Mouse (Mus musculus): Measurements from ENCODE around the gene 3110082I17Rik.

3110082I17Rik gene

GRCm38 (mm10) chr5:139455166-139455565, 5.2 kb downstream of the 3110082I17Rik start:
- DNase-seq (ENCODE audit: inconsistent age in 2 of 2, low spot score in 1 of 2), result no peak

- no peak for DNase-seq (ENCODE audit: inconsistent age in 2 of 2, low spot score in 1 of 2)
Measured at GRCm38 (mm10) chr5:139453031-139453430, 7.3 kb downstream of the 3110082I17Rik start.

GRCm38 (mm10) chr5:139449926-139450325, 10.4 kb downstream of the 3110082I17Rik start:
- no peak for DNase-seq (ENCODE audit: inconsistent age in 2 of 2, low spot score in 1 of 2)

GRCm38 (mm10) chr5:139449161-139449791, 11.1 kb downstream of the 3110082I17Rik start:
- peak; percentile 73 to 84 for DNase-seq (ENCODE audit: inconsistent age in 2 of 2, low spot score in 1 of 2)

DNA sequence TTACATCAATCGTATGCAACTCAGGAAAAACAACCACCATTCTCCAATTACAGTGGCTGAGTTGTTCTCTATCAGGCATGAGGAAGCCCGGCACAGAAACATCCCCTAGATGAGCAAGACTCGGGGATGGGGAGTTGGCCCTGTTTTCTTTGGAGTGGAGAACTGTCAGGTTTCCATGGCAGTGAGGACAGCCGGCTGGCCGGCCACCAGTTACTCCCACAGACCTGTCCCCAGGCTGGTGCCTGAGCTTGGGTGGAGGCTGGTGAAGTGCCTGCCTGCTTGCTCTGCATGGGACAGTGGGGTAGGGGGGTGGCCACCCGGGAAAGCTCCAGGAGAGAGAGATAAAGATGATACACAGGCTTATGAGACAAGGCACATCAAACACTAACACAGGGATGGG, 12.3 kb downstream of the 3110082I17Rik start:
- no peak for DNase-seq (ENCODE audit: inconsistent age in 2 of 2, low spot score in 1 of 2)

DNA sequence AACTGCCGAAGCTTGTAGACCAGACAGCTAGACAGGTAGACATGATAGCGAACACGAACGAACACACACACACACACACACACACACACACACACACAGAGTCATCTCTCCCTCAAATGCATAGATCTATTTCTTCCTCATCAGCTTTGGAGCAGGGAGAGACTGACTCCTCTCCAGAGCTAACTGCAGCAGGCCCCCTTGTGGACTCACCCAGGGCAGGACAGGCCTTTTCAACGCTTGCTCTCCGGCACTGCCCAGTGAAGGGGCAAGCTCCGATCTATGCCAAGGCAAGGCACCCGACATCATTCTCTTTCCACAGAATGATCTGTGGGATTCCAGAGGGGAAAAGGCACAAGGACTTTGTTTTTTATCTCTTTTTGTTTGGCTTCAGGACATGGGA, 15.1 kb downstream of the 3110082I17Rik start:
- no peak for DNase-seq (ENCODE audit: inconsistent age in 2 of 2, low spot score in 1 of 2)

DNA sequence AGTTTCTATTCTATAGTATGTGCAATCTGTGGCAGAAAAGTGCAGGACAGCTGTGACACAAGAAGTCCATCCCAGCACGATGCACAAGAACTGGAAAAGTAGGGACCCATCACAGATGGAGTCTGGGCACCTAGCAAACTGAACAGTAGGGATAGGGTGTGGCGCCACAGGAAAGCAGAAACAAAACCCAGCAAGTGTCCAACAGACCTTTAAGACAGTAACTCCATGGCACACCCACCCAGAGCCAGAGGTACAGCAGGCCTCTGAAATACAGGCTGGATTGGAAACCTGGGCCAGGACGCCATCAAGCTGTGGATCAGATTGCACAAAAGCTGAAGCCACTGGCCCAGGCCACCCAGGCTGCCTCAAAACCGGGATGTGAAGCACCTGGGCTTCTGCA, 17.4 kb downstream of the 3110082I17Rik start:
- no peak for DNase-seq (ENCODE audit: inconsistent age in 2 of 2, low spot score in 1 of 2)

- DNase-seq (ENCODE audit: inconsistent age in 2 of 2, low spot score in 1 of 2), result no peak
Measured at GRCm38 (mm10) chr5:139442428-139442827, 17.9 kb downstream of the 3110082I17Rik start.

DNA sequence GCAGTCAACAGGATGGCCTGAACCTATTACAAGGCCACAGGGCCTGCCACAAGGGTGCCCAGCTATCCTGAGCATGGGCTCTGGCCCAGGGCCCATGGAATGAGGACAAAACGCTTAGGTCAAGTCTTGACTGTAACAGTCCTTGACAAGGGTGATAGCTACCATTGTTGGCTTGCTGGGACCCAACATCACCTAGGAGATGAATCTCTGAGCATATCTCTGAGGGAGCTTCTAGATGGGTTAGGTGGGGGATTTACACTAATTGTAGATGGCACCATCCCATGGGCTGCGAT, 18.7 kb downstream of the 3110082I17Rik start:
- DNase-seq (ENCODE audit: inconsistent age in 2 of 2, low spot score in 1 of 2), result no peak

- DNase-seq (ENCODE audit: inconsistent age in 2 of 2, low spot score in 1 of 2), result no peak
Measured at GRCm38 (mm10) chr5:139440926-139441725, 19.2 kb downstream of the 3110082I17Rik start.

DNA sequence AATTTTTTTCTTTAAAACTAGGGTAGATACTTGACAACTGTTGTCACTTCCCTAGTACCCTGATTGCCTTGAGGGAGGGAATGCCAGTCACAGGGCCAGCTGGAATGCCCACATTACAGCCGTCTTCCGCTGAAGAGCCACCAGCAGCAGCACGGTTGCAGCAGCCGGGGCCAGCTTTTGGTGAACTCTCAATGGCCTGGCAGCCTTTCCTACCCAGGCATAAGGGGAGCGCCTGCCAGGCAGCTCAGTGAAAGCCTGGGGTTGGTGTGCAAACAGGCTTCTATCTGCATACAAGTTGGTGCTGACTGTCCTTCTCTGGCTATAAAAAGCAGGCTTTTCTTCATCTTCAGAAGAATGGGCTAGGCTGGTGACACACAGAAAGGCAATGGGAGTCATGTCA, 19.9 kb downstream of the 3110082I17Rik start:
- DNase-seq (ENCODE audit: inconsistent age in 2 of 2, low spot score in 1 of 2), result no peak

DNA sequence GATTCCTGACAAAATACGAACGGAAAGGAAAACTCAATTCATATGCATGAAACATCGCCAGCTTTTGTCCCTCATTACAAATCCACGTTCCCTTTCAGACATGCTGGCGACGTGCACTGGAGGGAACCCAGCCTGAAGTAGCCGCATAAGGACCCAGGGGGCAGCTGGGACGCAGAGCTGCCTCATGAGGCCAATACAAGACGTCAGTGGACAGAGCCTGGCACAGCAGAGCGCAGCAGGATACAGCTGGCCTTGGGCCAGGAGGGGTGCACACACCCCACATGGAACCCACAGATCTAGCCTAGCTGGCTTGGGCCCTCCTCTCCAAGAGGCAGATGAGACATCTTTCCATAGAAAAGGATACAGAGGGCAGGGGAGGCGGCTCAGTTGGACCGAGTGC, 21.9 kb downstream of the 3110082I17Rik start:
- DNase-seq (ENCODE audit: inconsistent age in 2 of 2, low spot score in 1 of 2), result no peak

GRCm38 (mm10) chr5:139437769-139438168, 22.6 kb downstream of the 3110082I17Rik start:
- no peak for DNase-seq (ENCODE audit: inconsistent age in 2 of 2, low spot score in 1 of 2)

GRCm38 (mm10) chr5:139434940-139435339, 25.4 kb downstream of the 3110082I17Rik start:
- DNase-seq (ENCODE audit: inconsistent age in 2 of 2, low spot score in 1 of 2), result no peak

DNA sequence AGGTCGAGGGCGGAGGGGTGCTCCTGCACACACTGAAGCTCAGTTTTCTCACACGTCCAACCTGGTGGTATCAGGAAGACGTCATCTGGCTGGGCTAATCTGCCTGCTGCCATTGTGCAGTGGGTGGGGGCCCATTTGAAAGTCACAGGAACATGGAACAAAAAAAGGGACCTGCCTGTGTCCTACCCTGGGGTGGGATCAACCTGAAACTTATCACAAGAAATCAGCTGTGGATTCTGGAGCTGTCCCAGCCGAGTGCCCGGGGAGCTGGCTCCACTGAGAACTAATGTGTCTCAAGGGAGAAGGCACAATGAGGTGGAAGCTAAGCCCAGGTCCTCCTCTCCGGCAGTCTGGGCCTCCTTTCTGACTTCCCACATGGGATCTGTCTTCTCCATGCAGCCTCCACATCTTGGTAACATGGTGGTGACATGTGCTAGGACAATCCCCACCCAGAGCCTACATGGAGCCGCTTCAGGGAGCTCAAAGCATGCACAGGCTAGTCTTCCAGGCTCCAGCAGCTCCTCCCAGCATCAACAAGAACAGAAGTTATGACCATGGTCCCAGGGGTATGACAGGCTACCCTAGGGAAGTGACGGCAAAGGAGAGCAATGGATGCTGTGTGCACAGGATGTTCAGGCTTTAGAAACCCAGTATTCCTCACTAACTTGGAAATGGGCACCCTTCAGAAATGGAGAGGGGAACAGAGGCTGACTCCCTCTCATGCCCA, 26.3 kb downstream of the 3110082I17Rik start:
- DNase-seq (ENCODE audit: inconsistent age in 2 of 2, low spot score in 1 of 2), result no peak

GRCm38 (mm10) chr5:139432747-139433508, 27.4 kb downstream of the 3110082I17Rik start:
- no peak for DNase-seq (ENCODE audit: inconsistent age in 2 of 2, low spot score in 1 of 2)

GRCm38 (mm10) chr5:139432333-139432732, 28.0 kb downstream of the 3110082I17Rik start:
- no peak for DNase-seq (ENCODE audit: inconsistent age in 2 of 2, low spot score in 1 of 2)

GRCm38 (mm10) chr5:139429818-139430341, 30.4 kb downstream of the 3110082I17Rik start:
- peak in 1 of 2 experiments; percentile 45 for DNase-seq (ENCODE audit: inconsistent age in 2 of 2, low spot score in 1 of 2)

DNA sequence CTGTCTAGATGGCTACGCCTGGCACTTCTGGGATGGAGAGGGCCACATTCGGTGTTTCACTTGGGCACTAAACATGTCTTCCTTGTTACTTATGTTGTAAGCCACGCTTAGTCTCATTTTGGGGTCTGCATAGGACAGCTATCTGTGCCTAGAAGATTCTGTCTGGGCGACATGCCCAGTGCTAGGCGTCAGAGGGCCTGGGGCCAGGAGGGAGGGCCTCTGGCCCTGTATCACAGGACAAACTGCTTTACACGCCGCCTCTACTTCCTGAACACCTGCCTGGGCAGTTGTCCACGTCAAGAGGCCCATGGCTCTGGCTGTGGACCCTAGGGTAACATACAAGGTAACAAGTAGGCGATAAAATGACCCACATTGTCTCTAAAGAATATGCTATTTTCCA, 32.3 kb downstream of the 3110082I17Rik start:
- DNase-seq (ENCODE audit: inconsistent age in 2 of 2, low spot score in 1 of 2), result no peak

GRCm38 (mm10) chr5:139427001-139427400, 33.3 kb downstream of the 3110082I17Rik start:
- DNase-seq (ENCODE audit: inconsistent age in 2 of 2, low spot score in 1 of 2), result peak in 1 of 2 experiments; percentile 65

- no peak for DNase-seq (ENCODE audit: inconsistent age in 2 of 2, low spot score in 1 of 2)
Measured at GRCm38 (mm10) chr5:139425198-139425597, 35.1 kb downstream of the 3110082I17Rik start.

Measured in adrenal gland, adult (tissue).